Mouse (Mus musculus) lung, postnatal 0 days (tissue): ENCODE measurements around the gene Gm11232. TPM values are rescaled to one million over a fixed set of nuclear protein-coding genes. Genes with fewer than 3 reads are reported as not detected.

Source experiments
- ATAC-seq: fragments of 200-750 bp; cut with Nextera tagmentation; 2 replicates; pipeline ENCODE4 v1.8.0; 2017; ENCODE audit warnings: moderate library complexity
- DNase-seq: peaks from one replicate; pipeline ENCODE4 v3.0.0-alpha.2; 2016; ENCODE audit warnings: low spot score
- H3K27ac ChIP-seq: fragments of 300-500 bp; sonication (generic); 2 replicates; pipeline ENCODE4 v1.5.1; 2014; ENCODE audit warnings: antibody characterized with exemption, mild to moderate bottlenecking, low read length, mixed read lengths
- H3K27me3 ChIP-seq: fragments of 300-500 bp; sonication (generic); replicated peaks from 2 replicates; pipeline ENCODE4 v1.6.1; 2014; ENCODE audit warnings: low read length, mixed read lengths; ENCODE audit not compliant: insufficient read depth
- H3K36me3 ChIP-seq: fragments of 300-500 bp; sonication (generic); 2 replicates; pipeline ENCODE4 v1.6.1; 2014; ENCODE audit warnings: low read length, mixed read lengths; ENCODE audit not compliant: insufficient read depth
- H3K4me1 ChIP-seq: fragments of 300-500 bp; sonication (generic); 2 replicates; pipeline ENCODE4 v1.6.1; 2014; ENCODE audit warnings: antibody characterized with exemption, low read depth, low read length, mixed read lengths; ENCODE audit not compliant: insufficient read depth
- H3K4me2 ChIP-seq: fragments of 300-500 bp; sonication (generic); replicated peaks from 2 replicates; pipeline ENCODE4 v1.6.1; 2014; ENCODE audit warnings: low read depth, mild to moderate bottlenecking, low read length, moderate library complexity, mixed read lengths
- H3K4me3 ChIP-seq: fragments of 300-500 bp; sonication (generic); 2 replicates; pipeline ENCODE4 v1.5.1; 2014; ENCODE audit warnings: low read depth, low read length
- H3K9ac ChIP-seq: fragments of 300-500 bp; sonication (generic); replicated peaks from 2 replicates; pipeline ENCODE4 v1.6.1; 2014; ENCODE audit warnings: low read depth, mild to moderate bottlenecking
- H3K9me3 ChIP-seq: fragments of 300-500 bp; sonication (generic); 2 replicates; pipeline ENCODE4 v1.6.1; 2016; ENCODE audit warnings: low read length, mixed read lengths
- CTCF ChIP-seq: IDR thresholded peaks from 2 replicates; pipeline ENCODE4 v1.5.1; 2016; ENCODE audit warnings: antibody characterized with exemption, mild to moderate bottlenecking
- EP300 ChIP-seq: IDR thresholded peaks from 2 replicates; pipeline ENCODE4 v1.6.1; 2016; ENCODE audit warnings: antibody characterized with exemption, mild to moderate bottlenecking, control low read depth
- WGBS: fragments of 180-500 bp; shearing (Covaris S2); extraction: QIAGEN DNeasy Blood & Tissue Kit; methylation state at CpG from one replicate; pipeline ENCODE4 v1.1.7; 2014; 5-methylcytosine and 5-hydroxymethylcytosine counted together
- polyA plus RNA-seq: library from polyadenylated mRNA; unstranded; fragments of >200 nt; fragmentation: Nextera tagmentation; extraction: Ambion mirVana; gene quantifications from 2 replicates; pipeline ENCODE4 v1.2.1, GENCODE M21; 2015

Gene Gm11232
- polyA plus RNA-seq, 1 experiment from 2014 or later, result not detected

- ATAC-seq (no peak), DNase-seq (no peak)
- Histone ChIP-seq H3K9me3 (no peaks in the 10 kb centered on the region), H3K4me2 (no peak overlapping the region), H3K4me3 (no peak overlapping the region), H3K4me1 (no peaks in the 10 kb centered on the region), H3K27me3 (no peaks in the 10 kb centered on the region), H3K9ac (no peak overlapping the region), H3K27ac (no peak overlapping the region), H3K36me3 (no peaks in the 10 kb centered on the region)
- TF ChIP-seq EP300 (no peak), CTCF (no peak)
These were observed 21.2 kb downstream of the Gm11232 start for GRCm38 (mm10) chr4:71736529-71736928.

- no peaks in the 10 kb centered on the region for H3K27me3 ChIP-seq
- H3K27ac ChIP-seq, result no peak overlapping the region
- no peak overlapping the region for H3K9ac ChIP-seq
- no peak overlapping the region for H3K4me3 ChIP-seq
- ATAC-seq, result no peak
- no peak for TF ChIP-seq CTCF
- TF ChIP-seq EP300, result no peak
- no peaks in the 10 kb centered on the region for H3K4me1 ChIP-seq
- no peak for DNase-seq
- no peaks in the 10 kb centered on the region for H3K9me3 ChIP-seq
- no peak overlapping the region for H3K4me2 ChIP-seq
- no peaks in the 10 kb centered on the region for H3K36me3 ChIP-seq
- 75% methylated on average over 3 of the region's 3 CpGs for WGBS
These were observed 22.5 kb downstream of the Gm11232 start for GRCm38 (mm10) chr4:71735261-71735660.

GRCm38 (mm10) chr4:71729401-71729800, 28.4 kb downstream of the Gm11232 start:
- no peak for DNase-seq
- Histone ChIP-seq H3K4me1 (no peaks in the 10 kb centered on the region), H3K36me3 (no peaks in the 10 kb centered on the region), H3K4me2 (no peak overlapping the region), H3K27ac (no peak overlapping the region), H3K9me3 (no peaks in the 10 kb centered on the region), H3K9ac (no peak overlapping the region), H3K27me3 (no peaks in the 10 kb centered on the region), H3K4me3 (no peak overlapping the region)
- TF ChIP-seq CTCF (no peak), EP300 (no peak)
- no peak for ATAC-seq

- no peak overlapping the region for H3K9ac ChIP-seq
- TF ChIP-seq CTCF (no peak), EP300 (no peak)
- no peaks in the 10 kb centered on the region for H3K27me3 ChIP-seq
- 62% methylated on average over 2 of the region's 2 CpGs for WGBS
- H3K4me2 ChIP-seq, result no peak overlapping the region
- no peaks in the 10 kb centered on the region for H3K4me1 ChIP-seq
- H3K9me3 ChIP-seq, result no peaks in the 10 kb centered on the region
- DNase-seq (no peak), ATAC-seq (no peak)
- H3K4me3 ChIP-seq, result no peak overlapping the region
- H3K36me3 ChIP-seq, result no peaks in the 10 kb centered on the region
- H3K27ac ChIP-seq, result no peak overlapping the region
These were observed 30.2 kb downstream of the Gm11232 start for GRCm38 (mm10) chr4:71727611-71728010.

GRCm38 (mm10) chr4:71727056-71727455, 30.7 kb downstream of the Gm11232 start:
- DNase-seq, result no peak
- Histone ChIP-seq H3K4me2 (no peak overlapping the region), H3K9me3 (no peaks in the 10 kb centered on the region), H3K27me3 (no peaks in the 10 kb centered on the region), H3K4me3 (no peak overlapping the region), H3K4me1 (no peaks in the 10 kb centered on the region), H3K27ac (no peak overlapping the region), H3K36me3 (no peaks in the 10 kb centered on the region), H3K9ac (no peak overlapping the region)
- TF ChIP-seq EP300, result no peak
- no peak for TF ChIP-seq CTCF
- 54% methylated on average over 4 of the region's 4 CpGs for WGBS
- ATAC-seq, result no peak

GRCm38 (mm10) chr4:71725889-71726288, 31.9 kb downstream of the Gm11232 start:
- Histone ChIP-seq H3K27me3 (no peaks in the 10 kb centered on the region), H3K4me1 (no peaks in the 10 kb centered on the region), H3K9ac (no peak overlapping the region), H3K36me3 (no peaks in the 10 kb centered on the region), H3K9me3 (no peaks in the 10 kb centered on the region), H3K4me2 (no peak overlapping the region), H3K27ac (no peak overlapping the region), H3K4me3 (no peak overlapping the region)
- TF ChIP-seq CTCF (no peak), EP300 (no peak)
- WGBS, result 53% methylated on average over 2 of the region's 2 CpGs
- ATAC-seq, result no peak
- DNase-seq, result no peak
